Mouse (Mus musculus): ENCODE data around the gene Lrig3.

DNA sequence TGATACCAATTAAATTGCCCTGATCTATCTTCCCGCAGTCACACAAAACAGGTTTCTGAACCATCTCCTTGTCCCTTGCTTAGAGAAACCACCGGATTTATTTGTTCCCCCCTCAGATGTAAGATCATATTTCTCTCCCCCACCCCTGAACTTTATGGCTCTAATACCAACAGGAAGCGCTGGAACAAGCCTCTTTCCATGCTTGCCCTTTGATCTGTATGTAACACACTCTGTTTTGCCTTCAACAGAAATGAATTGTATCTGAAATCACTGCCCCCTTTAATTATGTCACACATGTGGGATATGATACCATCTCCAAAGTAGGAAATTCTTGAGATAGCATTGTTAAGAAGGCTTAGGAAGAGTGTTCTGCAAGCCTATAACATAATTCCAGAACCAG, 90.9 kb downstream of the Lrig3 start:
- TF ChIP-seq POLR2A (IDR thresholded peaks at IDR 0.05; ENCODE audit: low read depth, low read length) (no peak), CTCF (IDR thresholded peaks at IDR 0.05; ENCODE audit: extremely low read depth, insufficient read depth, insufficient read length, insufficient replicate concordance) (no peak)

Data from spleen, adult 2 months (tissue).